Comparison of ENCODE assay signal across 9 mouse cellular contexts in genomic region chr1:194587532-194587931, GRCm38 (mm10). TPM values are rescaled to one million over a fixed set of nuclear protein-coding genes. Genes with fewer than 3 reads are reported as not detected.
DNase-seq lines count a peak whose midpoint lies in the region; ATAC-seq and TF ChIP-seq lines count a peak whose summit lies in the region.
"Had no signal": no experiment of that assay in that cellular context is flagged by ENCODE, and none has a peak within 500 bp of the region (broad histone marks: within the 10 kb centered on the region; RNA-seq: fewer than 3 reads in every experiment).

No protein-coding gene starts in this region.

- DNase-seq in limb, embryonic 14.5 days (ENCODE audit: low spot score): no peak
- DNase-seq in limb, embryonic 10.5 days (ENCODE audit: low spot score): no peak
- DNase-seq in cerebellum, adult 11 months: peak; percentile 38
- peak; percentile 35 for DNase-seq in gastrocnemius, postnatal 10 days
- DNase-seq in kidney, postnatal 14 days: peak; percentile 65
- DNase-seq in spleen, postnatal 14 days (ENCODE audit: low spot score in 2 of 2): no peak
- no peak for DNase-seq in frontal cortex, postnatal 36 days (ENCODE audit: low spot score in 2 of 2)

- H3K4me2 ChIP-seq in limb, embryonic 14.5 days (replicated peaks; ENCODE audit: low read depth, low read length, severe bottlenecking): no peak overlapping the region
- no peak overlapping the region for H3K4me2 ChIP-seq in midbrain, embryonic 16.5 days (ENCODE audit: low read length)
- H3K4me2 ChIP-seq: embryonic facial prominence, embryonic 13.5 days had no signal

- H3K27me3 ChIP-seq in limb, embryonic 14.5 days (ENCODE audit: control insufficient read depth, insufficient read depth, low read length): no peaks in the 10 kb centered on the region
- no peaks in the 10 kb centered on the region for H3K27me3 ChIP-seq in limb, embryonic 10.5 days (ENCODE audit: low read depth, poor library complexity, severe bottlenecking)
- H3K27me3 ChIP-seq in midbrain, embryonic 16.5 days (ENCODE audit: control insufficient read depth, insufficient read depth, low read depth, low read length): no peaks in the 10 kb centered on the region
- H3K27me3 ChIP-seq: embryonic facial prominence, embryonic 13.5 days had no signal

- H3K4me3 ChIP-seq in limb, embryonic 14.5 days (replicated peaks; ENCODE audit: low read length): no peak overlapping the region
- no peak overlapping the region for H3K4me3 ChIP-seq in limb, embryonic 10.5 days
- H3K4me3 ChIP-seq in midbrain, embryonic 16.5 days (ENCODE audit: low read depth, low read length): no peak overlapping the region
- H3K4me3 ChIP-seq: embryonic facial prominence, embryonic 13.5 days had no signal

- H3K27ac ChIP-seq in limb, embryonic 14.5 days (replicated peaks; ENCODE audit: low read depth, low read length): 0 out of 2 replicates have a peak overlapping the region, but pooled peaks have one; percentile 2
- H3K27ac ChIP-seq in limb, embryonic 10.5 days: no peak overlapping the region
- H3K27ac ChIP-seq in midbrain, embryonic 16.5 days (ENCODE audit: low read length): no peak overlapping the region

- no peaks in the 10 kb centered on the region for H3K9me3 ChIP-seq in limb, embryonic 14.5 days (ENCODE audit: control insufficient read depth, low read length)
- no peaks in the 10 kb centered on the region for H3K9me3 ChIP-seq in limb, embryonic 10.5 days (replicated peaks)
- H3K9me3 ChIP-seq in midbrain, embryonic 16.5 days (replicated peaks; ENCODE audit: control insufficient read depth, low read length, poor library complexity, severe bottlenecking): no peaks in the 10 kb centered on the region
- H3K9me3 ChIP-seq: embryonic facial prominence, embryonic 13.5 days had no signal

- no peak for TF ChIP-seq POLR2A in limb, embryonic 14.5 days (IDR thresholded peaks at IDR 0.05; ENCODE audit: borderline replicate concordance, extremely low read depth, insufficient read depth, insufficient read length)

- no peaks in the 10 kb centered on the region for H3K36me3 ChIP-seq in limb, embryonic 14.5 days (ENCODE audit: control insufficient read depth, insufficient read depth, low read length)
- no peaks in the 10 kb centered on the region for H3K36me3 ChIP-seq in limb, embryonic 10.5 days
- no peaks in the 10 kb centered on the region for H3K36me3 ChIP-seq in midbrain, embryonic 16.5 days (ENCODE audit: control insufficient read depth, insufficient read depth, low read length)
- H3K36me3 ChIP-seq: embryonic facial prominence, embryonic 13.5 days had no signal

- H3K9ac ChIP-seq in limb, embryonic 14.5 days (ENCODE audit: low read depth, low read length, severe bottlenecking): no peak overlapping the region
- no peak overlapping the region for H3K9ac ChIP-seq in midbrain, embryonic 16.5 days (ENCODE audit: low read depth, low read length)
- H3K9ac ChIP-seq: embryonic facial prominence, embryonic 13.5 days had no signal

- H3K4me1 ChIP-seq in limb, embryonic 14.5 days (ENCODE audit: control insufficient read depth, insufficient read depth, low read length): peaks cover 18% of the 10 kb centered on the region
- H3K4me1 ChIP-seq in limb, embryonic 10.5 days: no peaks in the 10 kb centered on the region
- no peaks in the 10 kb centered on the region for H3K4me1 ChIP-seq in midbrain, embryonic 16.5 days (ENCODE audit: control insufficient read depth, insufficient read depth, low read length)

- ATAC-seq in limb, embryonic 14.5 days (ENCODE audit: low FRiP score, low read depth): no peak
- no peak for ATAC-seq in midbrain, embryonic 16.5 days

RNA-seq across cellular contexts. Expression of gene Plxna2, which starts 30.5 kb away (rescaled TPM):
- 10.8 and 11.0 TPM in 2 replicates for polyA plus RNA-seq in limb, embryonic 14.5 days (2012; rRNA removed)
- 10.2 and 11.9 TPM in 2 replicates for polyA plus RNA-seq in limb, embryonic 14.5 days (2014; fragmentation: Nextera tagmentation; extraction: Ambion mirVana)
- 6.4 TPM in 2 replicates for polyA plus RNA-seq in limb, embryonic 10.5 days (2016; fragmentation: Nextera tagmentation; extraction: Ambion mirVana)
- 10 to 100 TPM; 15.8 to 20.0 TPM for total RNA-seq in gastrocnemius, postnatal 10 days (2021)
- 18.1 and 22.0 TPM in 2 replicates for polyA plus RNA-seq in midbrain, embryonic 16.5 days (2015; fragmentation: Nextera tagmentation; extraction: Ambion mirVana)

Comparison
In these comparisons a context has a peak if more than half of its experiments do, and no peak if none do; other contexts are left out.
1. DNase-seq: peak in cerebellum, adult 11 months (single experiment), gastrocnemius, postnatal 10 days (single experiment) and kidney, postnatal 14 days (single experiment); none in limb, embryonic 14.5 days (single experiment), limb, embryonic 10.5 days (single experiment), spleen, postnatal 14 days (0 of 2) and frontal cortex, postnatal 36 days (0 of 2).